Mouse (Mus musculus): ENCODE results near the gene Pcnx2.

GRCm38 (mm10) chr8:125930276-125931046, 32.3 kb upstream of the Pcnx2 start:
- TF ChIP-seq CTCF (IDR thresholded peaks at IDR 0.05; ENCODE audit: extremely low read depth, insufficient read depth, low read length) = no peak
- no peak for TF ChIP-seq POLR2A (IDR thresholded peaks at IDR 0.05; ENCODE audit: extremely low read depth, insufficient read depth, low read length)
